ENCODE assay signal across 8 mouse cellular contexts in genomic region chr1:58029636-58030117, GRCm38 (mm10). TPM values are rescaled to one million over a fixed set of nuclear protein-coding genes. Genes with fewer than 3 reads are reported as not detected.
DNase-seq lines count a peak whose midpoint lies in the region; ATAC-seq and TF ChIP-seq lines count a peak whose summit lies in the region.

Gene Aox1 (plus strand): TSS chr1:58029931.

- no peaks in the 10 kb centered on the region for H3K9me3 ChIP-seq in CH12.LX (replicated peaks; ENCODE audit: low read length)
- H3K9me3 ChIP-seq in embryonic facial prominence, embryonic 12.5 days = no peaks in the 10 kb centered on the region
- no peaks in the 10 kb centered on the region for H3K9me3 ChIP-seq in limb, embryonic 13.5 days
- no peaks in the 10 kb centered on the region for H3K9me3 ChIP-seq in midbrain, embryonic 13.5 days

- H3K4me1 ChIP-seq in CH12.LX (ENCODE audit: control insufficient read depth in 1 of 2, insufficient read depth in 2 of 2) = peaks cover 0 to 21% of the 10 kb centered on the region in 2 experiments; a peak in 2 of 4 replicates
- peaks cover 11% of the 10 kb centered on the region; the same call in 1 of the 2 replicates for H3K4me1 ChIP-seq in embryonic facial prominence, embryonic 12.5 days
- peaks cover 17% of the 10 kb centered on the region for H3K4me1 ChIP-seq in limb, embryonic 13.5 days
- H3K4me1 ChIP-seq in midbrain, embryonic 13.5 days (replicated peaks) = peaks cover 9% of the 10 kb centered on the region; the same call in 1 of the 2 replicates

- H3K4me3 ChIP-seq in CH12.LX (replicated peaks in 1 of 3; ENCODE audit: low read depth in 2 of 3, low read length in 2 of 3, poor library complexity in 1 of 3) = no peak within 1 kb of the TSS
- H3K4me3 ChIP-seq in embryonic facial prominence, embryonic 12.5 days = peak within 1 kb of the TSS; percentile 16; the same call in 1 of the 2 replicates
- H3K4me3 ChIP-seq in limb, embryonic 13.5 days = peak within 1 kb of the TSS; percentile 35
- H3K4me3 ChIP-seq in midbrain, embryonic 13.5 days (replicated peaks) = no peak within 1 kb of the TSS

- in situ Hi-C loops in CH12.LX (cut with MboI; ENCODE audit: low pct_ligation_motif_present, low pct_unique_long_range_greater_than_20kb, low sequenced_read_pairs) = no loop called here

- H3K9ac ChIP-seq in CH12.LX (ENCODE audit: insufficient read depth, low read depth) = no peak within 1 kb of the TSS
- H3K9ac ChIP-seq in embryonic facial prominence, embryonic 12.5 days = no peak within 1 kb of the TSS
- H3K9ac ChIP-seq in limb, embryonic 13.5 days = peak within 1 kb of the TSS; percentile 46; the same call in 1 of the 2 replicates
- H3K9ac ChIP-seq in midbrain, embryonic 13.5 days (replicated peaks) = 0 out of 2 replicates have a peak within 1 kb of the TSS, but pooled peaks have one; percentile 19

- no peaks in the 10 kb centered on the region for H3K27me3 ChIP-seq in CH12.LX (replicated peaks)
- H3K27me3 ChIP-seq in embryonic facial prominence, embryonic 12.5 days = no peaks in the 10 kb centered on the region
- H3K27me3 ChIP-seq in limb, embryonic 13.5 days = no peaks in the 10 kb centered on the region
- no peaks in the 10 kb centered on the region for H3K27me3 ChIP-seq in midbrain, embryonic 13.5 days

- DNase-seq in CH12.LX (ENCODE audit: extremely low read depth) = no peak
- DNase-seq in adrenal gland, postnatal 25 days = peak; percentile 63
- peak; percentile 88 to 92 for DNase-seq in heart, adult 18-20 months
- DNase-seq in kidney, adult 18-20 months = peak; percentile 46
- peak; percentile 56 for DNase-seq in urinary bladder, adult 2 months (ENCODE audit: low spot score)

- H3K79me2 ChIP-seq in CH12.LX (replicated peaks; ENCODE audit: control insufficient read depth, extremely low read depth, insufficient read depth, poor library complexity, severe bottlenecking) = 0 out of 2 replicates have a peak, but pooled peaks cover 3% of the 10 kb centered on the region

- dilution Hi-C loops in CH12.LX (cut with MboI; ENCODE audit: extremely low pct_ligation_motif_present, extremely low pct_unique_long_range_greater_than_20kb, low sequenced_read_pairs) = no loop called here

- TF ChIP-seq POLR2A in CH12.LX (IDR thresholded peaks at IDR 0.05; ENCODE audit: low read depth, low read length) = no peak

- peak; percentile 28; the same call in 1 of the 2 replicates for TF ChIP-seq EP300 in CH12.LX (IDR thresholded peaks at IDR 0.05; ENCODE audit: low read length)

- TF ChIP-seq CTCF in CH12.LX (conservative IDR thresholded peaks at IDR 0.05 in 1 of 2, IDR thresholded peaks at IDR 0.05 in 1 of 2; ENCODE audit: low read depth in 2 of 2, low read length in 2 of 2) = no peak

- WGBS in embryonic facial prominence, embryonic 12.5 days = 11% methylated on average over 12 of the region's 12 CpGs
- WGBS in limb, embryonic 13.5 days = 9% methylated on average over 12 of the region's 12 CpGs
- 19% methylated on average over 12 of the region's 12 CpGs for WGBS in midbrain, embryonic 13.5 days

- TF ChIP-seq RAD21 in CH12.LX (IDR thresholded peaks at IDR 0.05; ENCODE audit: low read depth, low read length) = no peak

- H3K36me3 ChIP-seq in CH12.LX (replicated peaks in 1 of 2; ENCODE audit: control insufficient read depth in 1 of 2, insufficient read depth in 1 of 2, low read length in 1 of 2) = peaks cover 2 to 25% of the 10 kb centered on the region in 2 experiments
- H3K36me3 ChIP-seq in embryonic facial prominence, embryonic 12.5 days = 0 out of 2 replicates have a peak, but pooled peaks cover under 1% of the 10 kb centered on the region
- peaks cover 8% of the 10 kb centered on the region; the same call in 1 of the 2 replicates for H3K36me3 ChIP-seq in limb, embryonic 13.5 days
- no peaks in the 10 kb centered on the region for H3K36me3 ChIP-seq in midbrain, embryonic 13.5 days

- no peak within 1 kb of the TSS for H3K27ac ChIP-seq in CH12.LX (ENCODE audit: insufficient read depth, low read depth)
- no peak within 1 kb of the TSS for H3K27ac ChIP-seq in embryonic facial prominence, embryonic 12.5 days
- H3K27ac ChIP-seq in limb, embryonic 13.5 days = peak within 1 kb of the TSS; percentile 52; the same call in 1 of the 2 replicates
- H3K27ac ChIP-seq in midbrain, embryonic 13.5 days = no peak within 1 kb of the TSS

- no peak within 1 kb of the TSS for H3K4me2 ChIP-seq in CH12.LX (ENCODE audit: insufficient read depth, low read depth, poor library complexity, severe bottlenecking)
- peak within 1 kb of the TSS; percentile 40 for H3K4me2 ChIP-seq in embryonic facial prominence, embryonic 12.5 days (replicated peaks)
- H3K4me2 ChIP-seq in limb, embryonic 13.5 days (replicated peaks) = peak within 1 kb of the TSS; percentile 60
- H3K4me2 ChIP-seq in midbrain, embryonic 13.5 days (replicated peaks) = peak within 1 kb of the TSS; percentile 30

- no peak for ATAC-seq in embryonic facial prominence, embryonic 12.5 days (ENCODE audit: insufficient number of reproducible peaks, insufficient read depth, low FRiP score, low TSS enrichment)
- ATAC-seq in limb, embryonic 13.5 days (ENCODE audit: low FRiP score, low read depth) = no peak
- ATAC-seq in midbrain, embryonic 13.5 days = peak; percentile 64

TF ChIP-seq in CH12.LX, 34 proteins besides CTCF, POLR2A, EP300 and RAD21:
- no peak for TF ChIP-seq NELFE (IDR thresholded peaks at IDR 0.05; ENCODE audit: low read depth, low read length)
- TF ChIP-seq ZKSCAN1 (IDR thresholded peaks at IDR 0.05; ENCODE audit: borderline replicate concordance, low read depth, low read length) = no peak
- no peak for TF ChIP-seq UBTF (IDR thresholded peaks at IDR 0.05; ENCODE audit: low read depth, low read length)
- TF ChIP-seq POLR2AphosphoS2 (IDR thresholded peaks at IDR 0.05; ENCODE audit: low read depth, low read length) = no peak
- no peak for TF ChIP-seq E2F4 (IDR thresholded peaks at IDR 0.05; ENCODE audit: insufficient replicate concordance, low read depth, low read length)
- peak; percentile 49; the same call in 1 of the 2 replicates for TF ChIP-seq MAFK (IDR thresholded peaks at IDR 0.05; ENCODE audit: insufficient replicate concordance, low read length)
TF ChIP-seq in CH12.LX: peak in this region for 1.

RNA-seq across cellular contexts. Expression of gene Aox1, which starts in this region (rescaled TPM):
- total RNA-seq in CH12.LX (2012; rRNA removed) = 0.04 TPM in 1 of 2 replicates, not detected in the other
- 0.15 and 0.18 TPM in 2 replicates for total RNA-seq in CH12.LX (2014; rRNA removed)
- 0.40 TPM in 2 replicates for polyA plus RNA-seq in CH12.LX (2012; ENCODE audit: insufficient read length, low read depth)
- total RNA-seq in adrenal gland, postnatal 25 days (2021) = 31.1 and 43.5 TPM in 2 replicates
- polyA plus RNA-seq in embryonic facial prominence, embryonic 12.5 days (2016; fragmentation: Nextera tagmentation; extraction: Ambion mirVana) = 0.10 and 0.13 TPM in 2 replicates
- 10 to 100 TPM in 1 of 2 experiments, 1 to 10 TPM in 1; 8.6 to 14.3 TPM for total RNA-seq in heart, adult 18-20 months (2021)
- polyA plus RNA-seq in limb, embryonic 13.5 days (2015; fragmentation: Nextera tagmentation; extraction: Ambion mirVana) = 0.36 and 0.38 TPM in 2 replicates
- polyA plus RNA-seq in midbrain, embryonic 13.5 days (2015; fragmentation: Nextera tagmentation; extraction: Ambion mirVana) = 0.12 TPM in 2 replicates
- polyA plus RNA-seq in urinary bladder, adult 2 months (2012; rRNA removed) = 29.5 and 30.5 TPM in 2 replicates

Comparison
In these comparisons a context has a peak if more than half of its experiments do, and no peak if none do; other contexts are left out.
1. RNA of gene Aox1 (total RNA-seq): 31.1 to 43.5 TPM in adrenal gland, postnatal 25 days and 8.6 to 14.3 TPM in heart, adult 18-20 months; 0.04 to 0.18 TPM in CH12.LX; every median in the first group is over 4 times any median in the second.
2. RNA of gene Aox1 (polyA plus RNA-seq): 29.5 to 30.5 TPM in urinary bladder, adult 2 months; 0.40 TPM in CH12.LX, 0.36 to 0.38 TPM in limb, embryonic 13.5 days, 0.10 to 0.13 TPM in embryonic facial prominence, embryonic 12.5 days and 0.12 TPM in midbrain, embryonic 13.5 days; every median in the first group is over 10 times any median in the second.
3. Peak in ATAC-seq, H3K9ac ChIP-seq and H3K4me2 ChIP-seq in midbrain, embryonic 13.5 days; RNA of the gene not detected or under 1 TPM.
4. H3K4me3 ChIP-seq: peak in embryonic facial prominence, embryonic 12.5 days (single experiment) and limb, embryonic 13.5 days (single experiment); none in CH12.LX (0 of 3) and midbrain, embryonic 13.5 days (single experiment).